Mouse (Mus musculus) ES-Bruce4 (cell line): ENCODE measurements around the gene Tex26.

Experiments
- CTCF ChIP-seq: IDR thresholded peaks from one replicate; pipeline ENCODE4 v1.8.1; 2011; ENCODE audit warnings: low read depth, low read length
- EP300 ChIP-seq: IDR thresholded peaks from 2 replicates; pipeline ENCODE4 v1.6.1; 2011; ENCODE audit warnings: low read depth, low read length; ENCODE audit not compliant: insufficient read depth
- POLR2A ChIP-seq: IDR thresholded peaks from one replicate; pipeline ENCODE4 v1.8.1; 2011; ENCODE audit warnings: low read length; ENCODE audit not compliant: insufficient read depth

- no peak for TF ChIP-seq CTCF
- TF ChIP-seq POLR2A = no peak
- TF ChIP-seq EP300 = 0 out of 2 replicates have a peak, but pooled peaks have one; percentile 15
These were observed 49.0 kb downstream of the Tex26 start for GRCm38 (mm10) chr5:149488360-149489021.
